Mouse (Mus musculus) neural tube, embryonic 11.5 days (tissue): ENCODE data around the gene Gpr132. TPM values are rescaled to one million over a fixed set of nuclear protein-coding genes. Genes with fewer than 3 reads are reported as not detected.

ENCODE experiments used
- ATAC-seq: fragments of 200-750 bp; cut with Nextera tagmentation; 2 replicates; pipeline ENCODE4 v1.8.0; 2017; ENCODE audit warnings: moderate number of reproducible peaks, mild to moderate bottlenecking, moderate TSS enrichment, moderate library complexity; ENCODE audit not compliant: insufficient read depth, low FRiP score, low TSS enrichment
- DNase-seq: peaks from one replicate; pipeline ENCODE4 v3.0.0-alpha.2; 2015; ENCODE audit warnings: low spot score
- H3K27ac ChIP-seq: fragments of 300-500 bp; sonication (generic); 2 replicates; pipeline ENCODE4 v1.5.1; 2014; ENCODE audit warnings: low read depth, mild to moderate bottlenecking, low read length
- H3K27me3 ChIP-seq: fragments of 300-500 bp; sonication (generic); 2 replicates; pipeline ENCODE4 v1.6.1; 2014; ENCODE audit warnings: mild to moderate bottlenecking, low read length, mixed read lengths; ENCODE audit not compliant: control insufficient read depth, insufficient read depth
- H3K36me3 ChIP-seq: fragments of 300-500 bp; sonication (generic); 2 replicates; pipeline ENCODE4 v1.6.1; 2014; ENCODE audit warnings: mild to moderate bottlenecking, low read length, moderate library complexity, mixed read lengths; ENCODE audit not compliant: control insufficient read depth, insufficient read depth
- H3K4me1 ChIP-seq: fragments of 300-500 bp; sonication (generic); 2 replicates; pipeline ENCODE4 v1.6.1; 2014; ENCODE audit warnings: low read length, mixed read lengths; ENCODE audit not compliant: control insufficient read depth, insufficient read depth
- H3K4me2 ChIP-seq: fragments of 300-500 bp; sonication (generic); 2 replicates; pipeline ENCODE4 v1.6.1; 2014; ENCODE audit warnings: low read depth, mild to moderate bottlenecking, moderate library complexity
- H3K4me3 ChIP-seq: fragments of 300-500 bp; sonication (generic); 2 replicates; pipeline ENCODE4 v1.5.1; 2014; ENCODE audit warnings: low read depth, low read length
- H3K9ac ChIP-seq: fragments of 300-500 bp; sonication (generic); 2 replicates; pipeline ENCODE4 v1.6.1; 2014; ENCODE audit warnings: mild to moderate bottlenecking, low read length
- H3K9me3 ChIP-seq: fragments of 300-500 bp; sonication (generic); 2 replicates; pipeline ENCODE4 v1.6.1; 2016; ENCODE audit warnings: low read length; ENCODE audit not compliant: control insufficient read depth
- WGBS: fragments of 180-500 bp; shearing (Covaris S2); extraction: QIAGEN DNeasy Blood & Tissue Kit; methylation state at CpG from one replicate; pipeline ENCODE4 v1.1.7; 2014; 5-methylcytosine and 5-hydroxymethylcytosine counted together
- polyA plus RNA-seq: library from polyadenylated mRNA; unstranded; fragments of >200 nt; fragmentation: Nextera tagmentation; extraction: Ambion mirVana; gene quantifications from 2 replicates; pipeline ENCODE4 v1.2.1, GENCODE M21; 2014

Gpr132 gene
- polyA plus RNA-seq, 1 experiment from 2014 or later = not detected

- DNase-seq = no peak
These were observed 64.0 kb downstream of the Gpr132 start for GRCm38 (mm10) chr12:112804046-112804445.

GRCm38 (mm10) chr12:112802917-112803316, 65.1 kb downstream of the Gpr132 start:
- Histone ChIP-seq H3K4me2 (no peak overlapping the region), H3K4me1 (0 out of 2 replicates have a peak, but pooled peaks cover 6% of the 10 kb centered on the region), H3K27me3 (peaks cover 13% of the 10 kb centered on the region), H3K36me3 (no peaks in the 10 kb centered on the region), H3K9me3 (no peaks in the 10 kb centered on the region), H3K9ac (no peak overlapping the region), H3K4me3 (no peak overlapping the region), H3K27ac (no peak overlapping the region)
- no peak for ATAC-seq
- DNase-seq = no peak
- WGBS = 16% methylated on average over 3 of the region's 3 CpGs

More at GRCm38 (mm10) chr12:112804046-112804445, 64.0 kb downstream of the Gpr132 start:
- Histone ChIP-seq H3K4me1 (0 out of 2 replicates have a peak, but pooled peaks cover 6% of the 10 kb centered on the region), H3K9ac (no peak overlapping the region), H3K27ac (no peak overlapping the region), H3K4me2 (no peak overlapping the region), H3K9me3 (no peaks in the 10 kb centered on the region), H3K4me3 (no peak overlapping the region), H3K36me3 (no peaks in the 10 kb centered on the region), H3K27me3 (peaks cover 13% of the 10 kb centered on the region)
- WGBS = 60% methylated on average over 13 of the region's 13 CpGs
- ATAC-seq = no peak

GRCm38 (mm10) chr12:112801864-112802846, 65.9 kb downstream of the Gpr132 start, which contains the start of gene Ahnak2:
Ahnak2 (minus strand) TSS chr12:112802657.
- no peaks in the 10 kb centered on the region for H3K36me3 ChIP-seq
- H3K27me3 ChIP-seq = peaks cover 13% of the 10 kb centered on the region
- H3K9ac ChIP-seq = peak within 1 kb of the TSS; percentile 58
- no peaks in the 10 kb centered on the region for H3K9me3 ChIP-seq
- ATAC-seq = peak; percentile 82
- peak; percentile 79 for DNase-seq
- 6% methylated on average over 55 of the region's 69 CpGs for WGBS
- no peak within 1 kb of the TSS for H3K27ac ChIP-seq
- H3K4me3 ChIP-seq = peak within 1 kb of the TSS; percentile 52
- peak within 1 kb of the TSS; percentile 100 for H3K4me2 ChIP-seq
- 0 out of 2 replicates have a peak, but pooled peaks cover 6% of the 10 kb centered on the region for H3K4me1 ChIP-seq

Other genes with a start within 250 kb of the Gpr132 start
- gene Adssl1, start 248.2 kb downstream of the Gpr132 start, polyA plus RNA-seq = 4.6 and 4.7 TPM in 2 replicates
- 217 and 219 TPM in 2 replicates for gene Siva1, start 223.5 kb downstream of the Gpr132 start, polyA plus RNA-seq
- 124 and 126 TPM in 2 replicates for gene Akt1, start 193.3 kb downstream of the Gpr132 start, polyA plus RNA-seq
- gene Zbtb42, start 189.4 kb downstream of the Gpr132 start, polyA plus RNA-seq = 4.4 and 6.7 TPM in 2 replicates
- 10.2 and 10.7 TPM in 2 replicates for gene Cep170b, start 147.8 kb downstream of the Gpr132 start, polyA plus RNA-seq
- gene Pld4, start 107.6 kb downstream of the Gpr132 start, polyA plus RNA-seq = 3.8 and 4.9 TPM in 2 replicates
- 0.26 and 0.61 TPM in 2 replicates for gene Ahnak2, start 65.6 kb downstream of the Gpr132 start, polyA plus RNA-seq
- gene Clba1, start 59.3 kb downstream of the Gpr132 start, polyA plus RNA-seq = 13.6 and 14.0 TPM in 2 replicates
- gene Cdca4, start 38.8 kb downstream of the Gpr132 start, polyA plus RNA-seq = 165 and 173 TPM in 2 replicates
- 5.4 and 5.9 TPM in 2 replicates for gene Jag2, start 61.5 kb upstream of the Gpr132 start, polyA plus RNA-seq
- gene Nudt14, start 73.9 kb upstream of the Gpr132 start, polyA plus RNA-seq = 61.2 and 67.8 TPM in 2 replicates
- 21.8 TPM in 2 replicates for gene Btbd6, start 108.3 kb upstream of the Gpr132 start, polyA plus RNA-seq
- gene Brf1, start 132.5 kb upstream of the Gpr132 start, polyA plus RNA-seq = 53.3 and 58.5 TPM in 2 replicates
- 22.1 and 25.1 TPM in 2 replicates for gene Pacs2, start 146.3 kb upstream of the Gpr132 start, polyA plus RNA-seq
- gene Tex22, start 206.3 kb upstream of the Gpr132 start, polyA plus RNA-seq = not detected in 2 replicates
- gene Mta1, start 230.1 kb upstream of the Gpr132 start, polyA plus RNA-seq = 21.5 and 21.9 TPM in 2 replicates